Mouse (Mus musculus) kidney, adult 18-20 months (tissue): ENCODE data around the gene Dock10.

Experiments
- DNase-seq: peaks from one replicate; pipeline ENCODE4 v3.0.0; 2021

Gene Dock10

DNA sequence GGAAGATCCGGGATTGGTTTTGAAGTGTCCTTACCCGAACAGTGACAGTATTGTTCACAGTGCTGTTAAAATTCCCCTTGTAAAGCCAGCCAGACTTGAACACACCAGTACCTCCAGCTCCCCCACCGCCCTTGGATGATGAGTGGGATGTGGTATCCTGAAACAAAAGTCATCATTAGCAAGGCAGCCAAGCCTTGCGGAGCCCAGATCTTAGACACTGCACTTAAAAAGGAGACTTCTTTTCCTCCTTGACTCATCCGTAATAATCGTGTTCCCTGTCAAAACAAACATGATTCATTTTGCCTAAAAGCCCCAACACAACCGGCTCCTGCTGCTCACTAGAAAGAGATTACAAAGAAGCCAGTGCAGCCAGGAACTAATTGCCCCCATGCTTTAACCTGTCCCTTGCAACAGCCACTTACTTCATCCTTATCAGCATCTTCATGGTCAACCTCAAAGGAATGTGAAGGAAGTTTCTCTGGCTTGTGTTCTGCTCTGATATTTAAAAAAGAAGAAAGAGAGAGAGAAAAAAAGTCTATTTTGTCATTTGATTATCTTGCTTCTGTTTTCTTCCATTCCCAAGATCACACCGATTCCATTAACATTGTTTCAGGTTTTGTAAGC, 152.1 kb downstream of the Dock10 start:
- no peak for DNase-seq

DNA sequence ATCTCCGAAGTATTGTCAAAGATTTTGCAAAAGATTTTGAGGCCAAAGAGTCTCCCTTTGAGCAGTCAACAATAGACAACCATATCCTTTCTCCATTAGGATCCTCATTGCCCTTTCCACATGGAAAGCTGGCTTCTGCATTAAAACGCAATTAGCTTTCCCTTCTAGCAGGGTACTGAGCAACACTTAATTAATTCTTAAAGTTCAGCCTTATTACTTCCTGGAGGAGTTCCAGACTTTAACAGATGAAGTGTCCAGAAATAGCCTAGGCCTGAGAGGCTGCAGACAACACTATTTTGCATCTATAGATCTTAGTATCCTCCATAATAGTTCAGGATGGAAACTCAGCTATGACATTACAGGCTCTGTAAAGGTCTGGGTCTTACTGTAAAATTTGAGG, 154.0 kb downstream of the Dock10 start:
- DNase-seq, result no peak

GRCm38 (mm10) chr1:80603081-80603480, 155.2 kb downstream of the Dock10 start:
- no peak for DNase-seq

DNA sequence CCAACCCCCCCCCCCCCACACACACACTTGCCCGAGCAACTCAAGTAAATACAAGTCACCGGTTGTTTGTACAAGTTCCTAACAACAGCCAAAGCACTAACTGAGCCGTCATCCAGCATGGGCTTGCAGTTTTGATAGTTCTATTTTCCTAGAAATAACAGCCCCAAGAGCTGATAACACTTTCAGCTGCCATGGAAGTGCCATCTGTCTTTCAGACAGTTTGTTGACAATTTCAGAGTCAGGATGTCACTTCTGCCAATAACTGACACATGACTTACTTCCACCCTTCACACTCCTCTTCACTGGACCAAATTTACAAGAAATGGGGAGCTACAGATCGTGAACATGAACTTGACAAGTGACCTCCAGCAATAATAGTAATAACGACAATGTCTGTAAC, 175.0 kb downstream of the Dock10 start:
- DNase-seq, result no peak

GRCm38 (mm10) chr1:80582186-80582585, 176.1 kb downstream of the Dock10 start:
- no peak for DNase-seq

GRCm38 (mm10) chr1:80576898-80577297, 181.4 kb downstream of the Dock10 start:
- peak; percentile 3 for DNase-seq

DNA sequence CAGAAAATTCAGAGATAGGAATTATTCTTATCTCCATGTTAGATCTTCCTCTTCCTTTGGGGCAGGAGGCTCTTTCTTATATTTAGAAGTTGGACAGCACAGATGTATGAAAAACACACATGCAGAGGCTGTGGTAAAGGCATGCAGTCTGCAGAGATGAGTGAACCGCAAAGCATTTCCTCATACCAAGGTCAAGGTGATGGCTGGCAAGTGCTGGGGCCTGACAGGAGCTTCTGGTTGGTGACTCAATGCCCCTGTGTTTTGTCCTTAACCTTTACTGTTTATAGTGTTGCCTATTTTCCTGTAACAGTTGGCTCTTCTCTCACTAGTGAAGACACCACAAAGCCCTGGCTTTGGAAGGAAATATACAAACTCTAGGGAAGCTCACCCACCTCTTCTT, 201.9 kb downstream of the Dock10 start:
- no peak for DNase-seq

GRCm38 (mm10) chr1:80541522-80541921, 216.8 kb downstream of the Dock10 start:
- DNase-seq, result no peak

GRCm38 (mm10) chr1:80522197-80522596, 236.1 kb downstream of the Dock10 start:
- DNase-seq, result no peak

DNA sequence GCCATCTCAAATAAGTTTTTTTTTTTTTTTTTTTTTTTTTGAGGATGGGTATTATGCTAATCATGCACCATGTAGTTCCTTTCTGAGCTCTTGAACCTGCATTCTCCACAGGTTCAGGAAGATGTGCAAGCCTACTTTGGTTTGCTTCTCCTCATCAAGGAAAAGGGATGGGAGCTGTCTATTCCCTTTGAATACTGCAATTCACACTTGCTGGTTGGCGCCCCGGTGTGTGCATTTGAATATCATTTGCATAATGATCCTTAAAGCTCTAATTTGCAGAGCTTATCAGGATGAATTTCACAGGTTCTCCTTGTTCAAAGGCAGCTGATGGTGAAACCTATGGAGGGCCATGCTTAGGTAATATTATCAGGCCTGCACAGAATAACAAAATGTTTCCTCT, 237.9 kb downstream of the Dock10 start:
- no peak for DNase-seq

GRCm38 (mm10) chr1:80519893-80520292, 238.4 kb downstream of the Dock10 start:
- no peak for DNase-seq

DNA sequence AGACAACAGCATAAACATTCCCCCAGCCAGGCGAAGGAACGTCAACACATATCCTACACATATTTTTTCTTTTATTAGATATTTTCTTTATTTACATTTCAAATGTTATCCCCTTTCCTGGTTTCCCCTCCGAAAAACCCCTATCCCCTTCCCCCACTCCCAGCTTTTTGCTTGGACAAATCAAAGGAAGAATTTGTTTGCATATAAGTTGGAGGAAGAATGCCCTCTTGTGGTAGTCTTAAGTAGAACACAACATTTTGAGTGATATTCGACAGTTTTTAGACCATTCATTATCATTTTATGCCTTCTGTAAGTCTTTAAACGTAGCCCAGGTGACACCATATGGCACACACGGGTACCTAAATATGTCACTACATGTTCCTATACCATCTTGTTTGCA, 242.5 kb downstream of the Dock10 start:
- no peak for DNase-seq

DNA sequence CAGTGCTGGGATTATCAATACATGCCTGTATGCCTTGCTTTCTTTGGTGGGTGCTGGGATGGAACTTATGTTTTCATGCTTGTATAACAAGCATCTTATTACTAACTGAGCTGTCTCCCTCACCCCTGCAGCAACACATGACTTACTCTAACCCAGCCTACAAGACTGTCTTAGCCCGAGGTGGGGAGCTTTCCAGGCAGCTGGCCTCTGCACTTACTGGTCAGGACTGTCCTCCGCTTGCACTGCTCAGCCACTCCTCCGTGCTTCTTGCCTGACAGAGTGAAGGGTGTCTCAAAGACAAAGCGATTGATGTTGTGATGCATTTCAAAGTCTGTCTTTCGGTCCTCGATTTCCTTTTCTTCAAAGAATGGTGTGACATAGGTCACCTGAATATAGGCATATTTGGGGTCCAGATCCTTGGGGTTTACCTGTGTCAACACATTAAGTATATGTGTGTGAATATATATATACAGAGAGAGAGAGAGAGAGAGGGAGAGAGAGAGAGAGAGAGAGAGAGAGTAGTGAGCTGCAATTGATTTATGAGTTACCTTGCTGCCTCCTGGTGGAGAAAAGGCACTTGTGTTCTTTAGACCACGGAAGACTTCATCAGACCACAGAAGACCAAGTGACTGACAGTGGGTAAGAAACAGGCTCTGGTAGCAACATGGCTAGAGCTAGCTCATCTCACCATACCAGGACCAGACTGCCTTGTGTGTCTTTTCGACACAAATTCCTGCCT, 245.9 kb downstream of the Dock10 start:
- DNase-seq, result no peak

GRCm38 (mm10) chr1:80504757-80505156, 253.6 kb downstream of the Dock10 start:
- DNase-seq, result no peak

DNA sequence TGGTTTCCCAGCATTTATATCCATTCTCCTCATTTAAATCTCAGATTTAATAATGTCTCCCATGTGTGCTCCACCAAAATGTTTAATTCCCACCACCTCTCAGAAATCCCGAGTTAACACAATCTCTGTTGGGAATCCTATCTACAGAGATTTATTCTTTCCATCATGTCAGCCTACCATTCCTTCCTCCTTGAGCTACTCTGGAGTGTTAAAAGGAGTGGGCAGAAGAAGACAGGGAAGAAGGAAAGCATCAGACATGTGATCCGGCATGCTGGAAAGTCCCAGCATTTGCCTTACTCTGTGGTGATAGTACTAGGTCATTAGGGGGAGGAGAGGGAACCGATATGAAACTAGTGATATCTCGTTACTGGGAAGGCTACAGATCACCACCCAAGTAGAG, 254.2 kb downstream of the Dock10 start:
- DNase-seq, result no peak

DNA sequence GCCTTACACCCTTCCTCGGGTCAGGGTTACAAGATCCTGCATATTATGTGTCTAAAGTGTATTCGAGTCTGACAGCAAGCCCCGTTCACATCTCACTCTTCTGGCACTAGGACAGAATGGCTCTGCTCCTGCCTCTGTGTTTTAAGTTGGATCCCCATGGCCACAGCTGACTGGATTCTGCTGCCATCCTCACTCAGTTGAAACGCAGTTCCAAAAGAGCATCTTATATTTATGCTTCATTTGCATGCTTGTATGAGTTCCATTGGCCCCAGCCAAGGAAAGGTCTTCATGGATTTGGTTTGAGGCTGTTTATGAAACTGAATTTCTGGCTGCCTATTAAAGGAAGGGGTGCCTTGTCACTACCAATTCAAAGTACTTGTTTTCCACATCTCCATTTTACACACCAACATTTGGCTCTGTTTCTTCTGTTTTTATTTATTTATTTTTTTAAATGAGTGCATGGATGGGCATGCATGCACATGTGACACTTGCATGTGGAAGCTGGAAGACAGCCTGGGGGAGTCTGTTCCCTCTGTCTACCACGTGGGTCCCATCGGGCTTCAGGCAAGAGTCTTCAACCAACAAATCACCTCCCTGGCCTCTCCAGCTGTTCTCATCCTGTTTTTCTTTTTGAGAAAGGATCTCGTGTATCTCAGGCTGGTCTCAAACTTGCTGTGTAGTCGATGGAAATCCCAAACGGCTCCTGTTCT, 255.7 kb downstream of the Dock10 start:
- DNase-seq, result no peak

- no peak for DNase-seq
Measured at GRCm38 (mm10) chr1:80499264-80499663, 259.1 kb downstream of the Dock10 start.

DNA sequence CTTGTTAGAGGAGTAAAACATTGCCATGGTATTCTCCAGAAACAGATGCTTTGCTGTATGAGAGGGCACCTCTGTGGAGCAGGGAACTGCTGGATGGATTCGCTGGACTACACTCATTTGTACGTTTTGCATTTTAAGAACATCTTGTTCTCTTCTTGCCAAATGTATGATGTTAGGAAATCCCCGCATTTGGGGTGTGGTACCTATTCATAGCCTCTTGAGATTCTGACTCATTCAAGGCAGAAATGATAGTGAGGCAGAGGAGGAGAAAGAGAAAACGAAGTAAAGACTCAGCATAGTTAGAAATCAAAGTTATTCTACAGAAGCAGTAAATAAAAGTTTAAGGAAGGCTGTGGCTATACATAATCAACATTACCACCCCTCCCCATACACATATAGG, 262.0 kb downstream of the Dock10 start:
- no peak for DNase-seq

GRCm38 (mm10) chr1:80483419-80483818, 274.9 kb downstream of the Dock10 start:
- DNase-seq, result no peak

DNA sequence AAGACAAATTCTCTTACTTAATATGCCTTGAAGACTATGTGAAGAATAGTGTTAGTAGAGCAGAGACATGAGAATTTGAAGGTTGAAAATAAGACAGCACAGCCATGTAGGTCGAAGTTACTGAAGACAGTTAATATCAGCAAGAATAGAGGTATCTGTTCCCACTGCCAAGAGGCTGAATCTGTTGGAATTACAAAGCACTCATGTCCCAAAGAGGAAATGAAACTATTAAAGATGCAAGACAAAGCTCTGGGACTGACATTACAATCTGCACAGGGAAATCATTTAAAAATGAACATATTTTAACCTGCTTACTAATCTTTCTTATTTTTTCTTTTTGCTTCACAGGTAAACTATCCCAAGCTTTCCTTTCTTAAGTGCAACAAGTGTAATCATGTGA, 283.4 kb downstream of the Dock10 start:
- no peak for DNase-seq

- DNase-seq, result no peak
Measured at GRCm38 (mm10) chr1:80472395-80472794, 285.9 kb downstream of the Dock10 start.

GRCm38 (mm10) chr1:80461348-80461747, 297.0 kb downstream of the Dock10 start, which contains the start of gene Gm45261:
Gene Gm45261 (minus strand): TSS chr1:80461448.
- DNase-seq, result no peak

DNA sequence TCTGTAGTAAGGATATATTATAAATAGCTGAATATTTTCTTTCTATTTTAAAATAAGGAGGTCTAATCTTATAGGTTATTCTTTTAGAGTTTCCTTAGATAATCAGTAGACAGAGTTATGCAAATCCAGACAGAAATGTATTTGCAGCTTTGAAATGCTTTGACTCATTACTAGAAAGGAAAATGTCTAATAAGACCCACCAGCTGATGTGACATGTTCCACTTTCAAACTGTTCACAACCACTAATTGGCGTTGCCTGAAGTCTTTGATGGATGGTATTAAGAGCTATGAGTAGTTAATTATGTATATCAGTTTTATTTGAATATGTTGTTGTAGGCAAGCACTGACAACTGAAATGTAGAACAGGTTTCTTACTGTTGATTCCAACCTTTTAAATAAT, 298.4 kb downstream of the Dock10 start:
- no peak for DNase-seq

- no peak for DNase-seq
Measured at GRCm38 (mm10) chr1:80459477-80459876, 298.9 kb downstream of the Dock10 start.
